Mouse (Mus musculus): ENCODE measurements around the gene Tnfsf13. TPM values are rescaled to one million over a fixed set of nuclear protein-coding genes. Genes with fewer than 3 reads are reported as not detected.

Gene Tnfsf13
- total RNA-seq, 2 experiments from 2014 or later, result 2.0 to 2.7 TPM

- peak; percentile 92 to 97 for DNase-seq (ENCODE audit: low spot score in 2 of 2)
- intact Hi-C loops (cut with DNase I), result loop anchor here (2.0 to 5.0 kb wide), 2 partner anchors 30 to 80 kb away; partner anchors contain the start of genes Fxr2, Trp53 and Wrap53
Observed at GRCm38 (mm10) chr11:69662213-69662966, 23.2 kb downstream of the Tnfsf13 start, which contains the start of gene Mpdu1. TSS of gene Mpdu1 (minus strand) at chr11:69662642.

- DNase-seq (ENCODE audit: low spot score in 2 of 2), result no peak
- intact Hi-C loops (cut with DNase I), result loop anchor here (5.0 kb wide), 1 partner anchor 79 kb away; the partner anchor contains the start of genes Trp53 and Wrap53
Observed at GRCm38 (mm10) chr11:69661221-69661881, 24.2 kb downstream of the Tnfsf13 start.

- intact Hi-C loops (cut with DNase I), result no loop called here
- DNase-seq (ENCODE audit: low spot score in 2 of 2), result no peak
Observed at GRCm38 (mm10) chr11:69657462-69657881, 28.1 kb downstream of the Tnfsf13 start.

GRCm38 (mm10) chr11:69656617-69657461, 28.7 kb downstream of the Tnfsf13 start:
- intact Hi-C loops (cut with DNase I), result no loop called here
- peak; percentile 37 to 39 for DNase-seq (ENCODE audit: low spot score in 2 of 2)

GRCm38 (mm10) chr11:69656065-69656455, 29.5 kb downstream of the Tnfsf13 start:
- DNase-seq (ENCODE audit: low spot score in 2 of 2), result no peak
- intact Hi-C loops (cut with DNase I), result no loop called here

- intact Hi-C loops (cut with DNase I), result loop anchor here (2.0 kb wide), 1 partner anchor 17 kb away; no protein-coding TSS in a partner anchor
- peak; percentile 75 to 78 for DNase-seq (ENCODE audit: low spot score in 2 of 2)
Observed at GRCm38 (mm10) chr11:69655264-69656064, 30.1 kb downstream of the Tnfsf13 start, which contains the start of gene Sox15. TSS of gene Sox15 (plus strand) at chr11:69655314.

GRCm38 (mm10) chr11:69654760-69655159, 30.8 kb downstream of the Tnfsf13 start:
- intact Hi-C loops (cut with DNase I), result loop anchor here (2.0 kb wide), 1 partner anchor 16 kb away; no protein-coding TSS in a partner anchor
- DNase-seq (ENCODE audit: low spot score in 2 of 2), result no peak

GRCm38 (mm10) chr11:69653399-69653798, 32.2 kb downstream of the Tnfsf13 start:
- intact Hi-C loops (cut with DNase I), result no loop called here

GRCm38 (mm10) chr11:69645860-69646259, 39.7 kb downstream of the Tnfsf13 start:
- no peak for DNase-seq (ENCODE audit: low spot score in 2 of 2)
- intact Hi-C loops (cut with DNase I), result no loop called here

More at GRCm38 (mm10) chr11:69653399-69653798, 32.2 kb downstream of the Tnfsf13 start:
- no peak for DNase-seq (ENCODE audit: low spot score in 2 of 2)

GRCm38 (mm10) chr11:69635471-69635870, 50.1 kb downstream of the Tnfsf13 start:
- intact Hi-C loops (cut with DNase I), result no loop called here

GRCm38 (mm10) chr11:69633128-69633866, 52.3 kb downstream of the Tnfsf13 start:
- intact Hi-C loops (cut with DNase I), result loop anchor here (2.0 kb wide), 1 partner anchor 30 kb away; the partner anchor contains the start of gene Mpdu1
- DNase-seq (ENCODE audit: low spot score in 2 of 2), result no peak

More at GRCm38 (mm10) chr11:69635471-69635870, 50.1 kb downstream of the Tnfsf13 start:
- DNase-seq (ENCODE audit: low spot score in 2 of 2), result no peak

Small RNA genes within 50 kb of the gene (microRNA-seq; reads per million reads assigned to microRNA genes)
- gene Mir1934, result 5.4 to 8.1 reads per million in 2 experiments
- gene Mir467f, result 0 reads per million in 2 experiments

Other genes with a start within 250 kb of the Tnfsf13 start
- 1 to 10 TPM; 3.0 to 3.6 TPM for gene Dnah2, start 136.7 kb downstream of the Tnfsf13 start, total RNA-seq (2021)
- 10 to 100 TPM; 57.5 to 60.4 TPM for gene Efnb3, start 125.6 kb downstream of the Tnfsf13 start, total RNA-seq (2021)
- 10 to 100 TPM; 10.1 to 10.4 TPM for gene Wrap53, start 105.5 kb downstream of the Tnfsf13 start, total RNA-seq (2021)
- gene Trp53, start 105.4 kb downstream of the Tnfsf13 start, total RNA-seq (2021), result 10 to 100 TPM; 18.7 to 21.1 TPM
- 100 to 1,000 TPM; 403 to 438 TPM for gene Atp1b2, start 79.8 kb downstream of the Tnfsf13 start, total RNA-seq (2021)
- gene Shbg, start 67.9 kb downstream of the Tnfsf13 start, total RNA-seq (2021), result not detected
- 1 to 10 TPM; 7.4 to 7.7 TPM for gene Sat2, start 63.8 kb downstream of the Tnfsf13 start, total RNA-seq (2021)
- gene Fxr2, start 52.8 kb downstream of the Tnfsf13 start, total RNA-seq (2021), result 100 to 1,000 TPM; 122 to 133 TPM
- gene Sox15, start 30.5 kb downstream of the Tnfsf13 start, total RNA-seq (2021), result not detected
- 10 to 100 TPM; 59.1 to 59.7 TPM for gene Mpdu1, start 23.1 kb downstream of the Tnfsf13 start, total RNA-seq (2021)
- 10 to 100 TPM; 17.5 to 19.6 TPM for gene Cd68, start 19.6 kb downstream of the Tnfsf13 start, total RNA-seq (2021)
- gene Eif4a1, start 13.4 kb downstream of the Tnfsf13 start, total RNA-seq (2021), result 100 to 1,000 TPM; 323 to 328 TPM
- gene Senp3, start 3.7 kb downstream of the Tnfsf13 start, total RNA-seq (2021), result 10 to 100 TPM; 94.3 to 97.5 TPM
- 1 to 10 TPM; 8.6 to 8.9 TPM for gene Tnfsf12, start 10.1 kb upstream of the Tnfsf13 start, total RNA-seq (2021)
- 1 to 10 TPM; 1.9 to 2.2 TPM for gene Tnfsfm13, start 10.3 kb upstream of the Tnfsf13 start, total RNA-seq (2021)
- 10 to 100 TPM; 53.3 to 53.6 TPM for gene Polr2a, start 72.9 kb upstream of the Tnfsf13 start, total RNA-seq (2021)
- gene Slc35g3, start 76.2 kb upstream of the Tnfsf13 start, total RNA-seq (2021), result not detected
- gene Zbtb4, start 80.1 kb upstream of the Tnfsf13 start, total RNA-seq (2021), result 100 to 1,000 TPM; 110 to 114 TPM
- gene Chrnb1, start 110.2 kb upstream of the Tnfsf13 start, total RNA-seq (2021), result 1 to 10 TPM; 1.3 to 2.0 TPM
- gene Fgf11, start 116.1 kb upstream of the Tnfsf13 start, total RNA-seq (2021), result 10 to 100 TPM; 14.9 to 17.2 TPM
- gene Tmem102, start 119.8 kb upstream of the Tnfsf13 start, total RNA-seq (2021), result not detected
- not detected for gene Gm39566, start 129.5 kb upstream of the Tnfsf13 start, total RNA-seq (2021)
- not detected for gene Spem2, start 132.7 kb upstream of the Tnfsf13 start, total RNA-seq (2021)
- gene Spem1, start 136.4 kb upstream of the Tnfsf13 start, total RNA-seq (2021), result under 1 TPM in 1 of 2 experiments, not detected in 1; 0.43 TPM
- 100 to 1,000 TPM; 233 to 248 TPM for gene Nlgn2, start 152.0 kb upstream of the Tnfsf13 start, total RNA-seq (2021)
- gene Tmem256, start 152.7 kb upstream of the Tnfsf13 start, total RNA-seq (2021), result 100 to 1,000 TPM; 129 to 134 TPM
- 10 to 100 TPM; 15.6 to 19.2 TPM for gene Plscr3, start 160.6 kb upstream of the Tnfsf13 start, total RNA-seq (2021)
- gene Tnk1, start 172.9 kb upstream of the Tnfsf13 start, total RNA-seq (2021), result under 1 TPM in 1 of 2 experiments, not detected in 1; 0.27 TPM
- not detected for gene Tmem95, start 192.2 kb upstream of the Tnfsf13 start, total RNA-seq (2021)
- gene Kctd11, start 195.6 kb upstream of the Tnfsf13 start, total RNA-seq (2021), result 1 to 10 TPM; 1.1 to 1.2 TPM
- not detected for gene Acap1, start 209.8 kb upstream of the Tnfsf13 start, total RNA-seq (2021)
- under 1 TPM; 0.55 to 0.60 TPM for gene 2810408A11Rik, start 215.2 kb upstream of the Tnfsf13 start, total RNA-seq (2021)
- 100 to 1,000 TPM; 113 to 117 TPM for gene Neurl4, start 215.3 kb upstream of the Tnfsf13 start, total RNA-seq (2021)
- gene Gps2, start 228.1 kb upstream of the Tnfsf13 start, total RNA-seq (2021), result 10 to 100 TPM; 26.9 to 33.2 TPM
- 100 to 1,000 TPM; 425 to 450 TPM for gene Eif5a, start 236.2 kb upstream of the Tnfsf13 start, total RNA-seq (2021)

Measured in left cerebral cortex, postnatal 25 days (tissue).